Mouse (Mus musculus): ENCODE data around the gene Prkn.

DNA sequence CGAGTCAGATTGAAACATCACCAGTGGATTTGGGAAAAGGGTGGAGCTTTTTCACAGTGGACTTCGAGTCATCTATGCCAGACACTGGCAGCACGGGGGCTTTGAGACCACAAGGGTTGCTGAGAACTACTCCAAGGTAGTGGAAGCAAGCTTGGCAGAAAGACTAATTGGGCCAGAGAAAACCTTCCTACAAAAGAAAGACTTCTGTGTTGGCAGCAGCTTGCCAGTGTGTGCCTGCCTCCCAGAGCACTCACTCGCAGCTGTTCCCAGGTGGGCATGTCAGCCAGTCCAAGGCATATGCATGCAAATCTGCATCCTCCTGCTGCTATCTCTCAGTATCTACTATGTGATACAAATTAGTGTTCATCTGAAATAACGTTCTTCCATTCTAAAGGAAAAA is 302.1 kb downstream of the Prkn start:
- TF ChIP-seq CTCF (IDR thresholded peaks at IDR 0.05 in 2 of 3, conservative IDR thresholded peaks at IDR 0.05 in 1 of 3; ENCODE audit: control insufficient read depth in 1 of 3, insufficient read depth in 1 of 3, low read depth in 2 of 3, low read length in 3 of 3, poor library complexity in 1 of 3, severe bottlenecking in 1 of 3) (no peak), POLR2A (IDR thresholded peaks at IDR 0.05; ENCODE audit: control insufficient read depth in 1 of 2, insufficient read depth in 1 of 2, low read depth in 1 of 2, low read length in 2 of 2, poor library complexity in 1 of 2) (no peak), SIN3A (IDR thresholded peaks at IDR 0.05; ENCODE audit: low read length) (no peak)

Data from MEL (cell line).